Mouse (Mus musculus) heart, embryonic 13.5 days (tissue): ENCODE data around the gene Kif13a. TPM values are rescaled to one million over a fixed set of nuclear protein-coding genes. Genes with fewer than 3 reads are reported as not detected.

Source experiments
- ATAC-seq: fragments of 200-750 bp; cut with Nextera tagmentation; 2 replicates; pipeline ENCODE4 v1.8.0; 2017; ENCODE audit warnings: moderate TSS enrichment; ENCODE audit not compliant: insufficient number of reproducible peaks, low FRiP score, low TSS enrichment; ENCODE audit errors: extremely low read depth
- H3K27ac ChIP-seq: fragments of 300-500 bp; sonication (generic); replicated peaks from 2 replicates; pipeline ENCODE4 v1.5.1; 2015; ENCODE audit warnings: moderate library complexity, mild to moderate bottlenecking, inconsistent platforms
- H3K27me3 ChIP-seq: fragments of 300-500 bp; sonication (generic); replicated peaks from 2 replicates; pipeline ENCODE4 v1.6.1; 2015; ENCODE audit warnings: mild to moderate bottlenecking, inconsistent platforms
- H3K36me3 ChIP-seq: fragments of 300-500 bp; sonication (generic); 2 replicates; pipeline ENCODE4 v1.6.1; 2015; ENCODE audit warnings: mild to moderate bottlenecking, inconsistent platforms
- H3K4me1 ChIP-seq: fragments of 300-500 bp; sonication (generic); 2 replicates; pipeline ENCODE4 v1.6.1; 2015; ENCODE audit warnings: inconsistent platforms
- H3K4me2 ChIP-seq: fragments of 300-500 bp; sonication (generic); 2 replicates; pipeline ENCODE4 v1.6.1; 2015; ENCODE audit warnings: inconsistent platforms, mild to moderate bottlenecking, moderate library complexity
- H3K4me3 ChIP-seq: fragments of 300-500 bp; sonication (generic); 2 replicates; pipeline ENCODE4 v1.5.1; 2015; ENCODE audit warnings: moderate library complexity, mild to moderate bottlenecking, inconsistent platforms
- H3K9ac ChIP-seq: fragments of 300-500 bp; sonication (generic); 2 replicates; pipeline ENCODE4 v1.6.1; 2015; ENCODE audit warnings: inconsistent platforms, mild to moderate bottlenecking, moderate library complexity
- H3K9me3 ChIP-seq: fragments of 300-500 bp; sonication (generic); 2 replicates; pipeline ENCODE4 v1.6.1; 2016; ENCODE audit warnings: inconsistent platforms
- WGBS: fragments of 180-500 bp; shearing (Covaris S2); methylation state at CpG from one replicate; pipeline ENCODE4 v1.1.7; 2015; ENCODE audit warnings: mixed read lengths; 5-methylcytosine and 5-hydroxymethylcytosine counted together
- polyA plus RNA-seq: library from polyadenylated mRNA; unstranded; fragments of >200 nt; fragmentation: Nextera tagmentation; extraction: Ambion mirVana; gene quantifications from 2 replicates; pipeline ENCODE4 v1.2.1, GENCODE M21; 2015

The Kif13a gene
- polyA plus RNA-seq, 1 experiment from 2014 or later = 22.9 TPM

DNA sequence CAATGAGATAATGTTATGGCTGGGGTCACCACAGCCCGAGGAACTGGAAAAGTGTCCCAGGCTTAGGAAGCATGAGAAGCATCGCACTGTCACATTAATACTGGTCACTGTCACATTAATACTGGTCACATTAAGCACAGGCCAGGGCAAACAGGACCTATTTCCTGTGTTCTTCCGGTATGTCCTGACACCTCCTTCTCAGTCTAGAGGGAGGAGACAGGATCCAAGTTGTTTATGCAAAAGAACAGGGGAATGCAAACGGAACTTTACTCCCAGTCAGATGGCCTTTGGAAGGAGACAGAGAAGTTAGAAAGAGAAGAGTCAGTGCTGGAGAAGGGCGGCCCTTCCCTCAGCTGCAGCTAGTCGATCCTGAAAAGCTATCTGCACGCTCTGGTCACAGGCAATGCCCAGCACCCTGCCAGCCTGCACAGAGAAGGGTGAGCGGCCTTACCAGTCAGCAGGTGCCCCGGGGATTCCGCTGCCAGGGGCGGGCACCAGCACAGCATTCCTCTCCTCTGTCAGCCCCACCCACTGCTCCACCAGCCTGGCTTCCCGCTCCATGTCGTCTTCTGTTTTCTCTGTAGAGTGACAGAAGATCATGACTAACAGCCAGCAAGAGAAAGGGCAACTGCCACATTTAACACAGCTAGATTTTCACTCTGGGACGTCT, 152.9 kb downstream of the Kif13a start:
- H3K27ac ChIP-seq = no peak overlapping the region
- ATAC-seq = no peak
- H3K27me3 ChIP-seq = no peaks in the 10 kb centered on the region
- peaks cover 95% of the 10 kb centered on the region for H3K36me3 ChIP-seq
- WGBS = 68% methylated on average over 14 of the region's 14 CpGs
- H3K9me3 ChIP-seq = peaks cover 3% of the 10 kb centered on the region; the same call in 1 of the 2 replicates
- H3K4me2 ChIP-seq = no peak overlapping the region
- no peak overlapping the region for H3K9ac ChIP-seq
- H3K4me1 ChIP-seq = peaks cover 6% of the 10 kb centered on the region
- H3K4me3 ChIP-seq = no peak overlapping the region

DNA sequence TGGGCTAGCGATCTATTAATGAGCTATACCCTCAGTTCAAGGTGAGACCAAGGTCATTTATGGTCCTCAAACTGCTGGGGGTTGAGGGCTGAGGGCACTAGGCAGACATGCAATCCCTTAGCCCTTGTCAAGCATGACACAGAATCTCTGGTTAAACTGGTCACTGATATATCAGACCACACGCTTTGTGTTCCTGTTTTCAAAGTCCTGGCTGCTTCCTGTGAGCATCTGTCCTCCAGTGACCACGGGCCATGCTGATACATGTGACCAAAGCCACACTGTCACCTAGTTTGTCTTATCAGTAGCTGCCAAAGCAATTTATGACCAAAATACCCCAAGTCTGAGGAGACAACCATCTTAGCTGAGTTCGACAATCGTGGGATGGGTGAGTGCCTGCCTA, 154.7 kb downstream of the Kif13a start:
- Histone ChIP-seq H3K4me3 (no peak overlapping the region), H3K9ac (no peak overlapping the region), H3K9me3 (peaks cover 3% of the 10 kb centered on the region; the same call in 1 of the 2 replicates), H3K36me3 (peaks cover 96% of the 10 kb centered on the region), H3K4me1 (peaks cover 6% of the 10 kb centered on the region), H3K4me2 (no peak overlapping the region), H3K27ac (no peak overlapping the region), H3K27me3 (no peaks in the 10 kb centered on the region)
- 70% methylated on average over 5 of the region's 5 CpGs for WGBS
- ATAC-seq = no peak

DNA sequence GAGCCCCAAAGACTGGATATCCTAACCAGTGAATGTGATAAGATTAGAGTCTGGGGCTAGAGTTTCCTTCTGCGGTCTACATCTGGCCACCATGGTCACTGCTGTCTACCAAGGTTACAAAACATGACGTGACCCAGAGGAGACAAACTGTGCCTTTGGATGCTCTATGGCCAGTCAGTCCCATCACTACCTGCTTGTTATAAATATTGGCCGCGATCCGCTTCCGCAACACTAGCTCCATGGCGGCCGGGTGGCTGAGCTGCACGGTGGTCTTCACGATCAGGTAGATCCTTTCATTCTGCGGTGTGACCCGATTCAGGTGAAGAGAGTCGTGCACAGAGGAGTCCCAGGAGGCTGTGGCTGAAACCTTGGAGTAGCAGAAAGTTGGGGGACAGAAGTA, 157.1 kb downstream of the Kif13a start:
- Histone ChIP-seq H3K27me3 (no peaks in the 10 kb centered on the region), H3K9me3 (peaks cover 3% of the 10 kb centered on the region; the same call in 1 of the 2 replicates), H3K4me3 (no peak overlapping the region), H3K27ac (no peak overlapping the region), H3K36me3 (peaks cover 98% of the 10 kb centered on the region), H3K9ac (no peak overlapping the region), H3K4me2 (no peak overlapping the region), H3K4me1 (peaks cover 6% of the 10 kb centered on the region)
- no peak for ATAC-seq
- WGBS = 97% methylated on average over 13 of the region's 13 CpGs

DNA sequence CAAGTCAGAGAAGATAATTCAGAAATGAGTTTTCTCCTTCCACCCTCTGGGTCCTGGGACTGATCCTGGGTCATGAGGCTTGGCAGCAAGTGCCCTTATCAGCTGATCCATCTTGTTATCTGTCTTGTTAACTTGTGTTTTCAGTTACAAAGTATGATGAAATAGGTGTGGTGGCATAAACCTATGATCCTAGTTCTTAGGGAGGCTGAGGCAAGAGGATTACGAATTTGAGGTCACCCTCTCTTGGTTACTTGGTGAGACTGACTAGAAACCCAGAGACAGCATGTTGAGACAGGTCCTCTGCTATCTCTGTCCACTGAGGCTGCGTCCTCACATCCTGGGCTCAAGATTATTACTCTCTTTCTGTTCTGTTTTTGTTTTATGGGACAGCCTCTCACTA, 164.3 kb downstream of the Kif13a start:
- no peak overlapping the region for H3K4me3 ChIP-seq
- H3K4me1 ChIP-seq = no peaks in the 10 kb centered on the region
- no peak overlapping the region for H3K9ac ChIP-seq
- H3K27me3 ChIP-seq = no peaks in the 10 kb centered on the region
- H3K4me2 ChIP-seq = no peak overlapping the region
- no peaks in the 10 kb centered on the region for H3K9me3 ChIP-seq
- no peak overlapping the region for H3K27ac ChIP-seq
- 92% methylated on average over 2 of the region's 2 CpGs for WGBS
- ATAC-seq = no peak
- H3K36me3 ChIP-seq = peaks cover 94% of the 10 kb centered on the region

DNA sequence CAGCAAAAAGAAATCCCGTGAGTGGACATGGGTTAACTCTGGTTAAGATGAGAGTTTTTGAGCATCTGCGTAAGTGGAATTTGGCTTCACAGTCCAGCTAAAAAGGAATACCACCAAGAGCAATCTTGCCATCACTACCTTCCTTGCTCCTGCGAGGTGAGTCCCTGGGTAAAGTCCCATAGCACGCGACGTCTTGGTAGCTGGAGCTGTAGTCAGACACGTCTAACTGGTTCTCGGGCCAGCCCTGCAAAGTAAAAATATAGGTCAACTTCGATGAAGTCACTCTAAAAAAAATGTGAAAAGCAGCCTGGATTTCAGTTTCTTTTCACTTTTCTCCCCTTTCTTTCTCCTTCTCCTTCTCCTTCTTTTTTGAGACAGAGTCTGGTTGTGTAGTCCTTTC, 166.5 kb downstream of the Kif13a start:
- 91% methylated on average over 9 of the region's 9 CpGs for WGBS

DNA sequence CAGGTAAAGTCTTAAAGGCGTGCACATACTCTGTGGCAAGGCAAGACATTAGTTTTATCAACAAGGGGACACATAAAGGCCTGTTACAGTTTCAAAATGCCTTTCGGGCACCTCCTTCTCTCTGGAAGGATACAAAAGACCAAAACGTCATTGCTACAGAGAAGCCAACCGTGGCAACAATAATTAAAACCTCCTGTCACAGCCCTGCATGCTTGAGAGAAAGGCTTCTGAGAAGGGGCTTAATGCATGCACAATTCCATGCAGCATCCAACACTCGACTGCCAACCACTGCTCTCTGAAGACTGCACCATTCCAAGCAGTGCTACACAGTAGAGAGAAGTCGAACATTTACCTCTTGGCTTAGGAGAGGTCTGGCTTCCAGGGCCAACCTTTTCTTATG, 168.7 kb downstream of the Kif13a start:
- no peaks in the 10 kb centered on the region for H3K4me1 ChIP-seq
- 78% methylated on average over 6 of the region's 6 CpGs for WGBS
- H3K4me2 ChIP-seq = no peak overlapping the region
- H3K36me3 ChIP-seq = peaks cover 91% of the 10 kb centered on the region
- H3K27ac ChIP-seq = no peak overlapping the region
- no peaks in the 10 kb centered on the region for H3K9me3 ChIP-seq
- ATAC-seq = no peak
- H3K27me3 ChIP-seq = no peaks in the 10 kb centered on the region
- no peak overlapping the region for H3K4me3 ChIP-seq
- no peak overlapping the region for H3K9ac ChIP-seq

More for the DNA sequence above, 166.5 kb downstream of the Kif13a start:
- Histone ChIP-seq H3K9me3 (no peaks in the 10 kb centered on the region), H3K4me1 (no peaks in the 10 kb centered on the region), H3K27ac (no peak overlapping the region), H3K27me3 (no peaks in the 10 kb centered on the region), H3K4me3 (no peak overlapping the region), H3K9ac (no peak overlapping the region), H3K36me3 (peaks cover 96% of the 10 kb centered on the region), H3K4me2 (no peak overlapping the region)
- ATAC-seq = no peak

DNA sequence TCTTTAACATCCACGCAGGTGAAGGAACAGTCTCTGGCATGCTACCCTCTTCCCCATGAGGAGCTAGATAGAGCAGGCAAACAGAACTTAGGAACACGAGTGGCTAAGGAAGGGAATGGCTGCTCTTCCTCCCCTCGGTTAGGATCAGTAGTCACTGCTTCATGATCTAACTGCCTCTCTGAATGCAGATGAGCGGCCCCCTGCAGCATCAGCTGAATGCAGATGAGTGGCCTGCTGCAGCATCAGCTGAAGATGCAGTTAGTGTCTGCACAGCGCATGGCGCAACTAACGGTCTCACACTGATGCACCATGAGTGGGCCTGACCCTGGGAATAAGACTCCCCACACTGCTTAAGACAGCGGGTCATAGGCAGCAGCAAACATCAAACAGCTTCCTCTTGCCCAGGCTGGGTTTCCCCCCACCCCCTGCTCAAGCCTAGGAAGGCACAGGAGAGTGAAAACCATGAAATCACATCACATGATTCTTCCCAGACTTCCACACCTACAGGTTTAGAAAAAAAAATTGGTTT, 170.3 kb downstream of the Kif13a start:
- H3K9ac ChIP-seq = no peak overlapping the region
- WGBS = 77% methylated on average over 8 of the region's 8 CpGs
- ATAC-seq = no peak
- no peaks in the 10 kb centered on the region for H3K4me1 ChIP-seq
- H3K27ac ChIP-seq = no peak overlapping the region
- H3K27me3 ChIP-seq = no peaks in the 10 kb centered on the region
- peaks cover 84% of the 10 kb centered on the region for H3K36me3 ChIP-seq
- no peaks in the 10 kb centered on the region for H3K9me3 ChIP-seq
- H3K4me2 ChIP-seq = no peak overlapping the region
- no peak overlapping the region for H3K4me3 ChIP-seq

DNA sequence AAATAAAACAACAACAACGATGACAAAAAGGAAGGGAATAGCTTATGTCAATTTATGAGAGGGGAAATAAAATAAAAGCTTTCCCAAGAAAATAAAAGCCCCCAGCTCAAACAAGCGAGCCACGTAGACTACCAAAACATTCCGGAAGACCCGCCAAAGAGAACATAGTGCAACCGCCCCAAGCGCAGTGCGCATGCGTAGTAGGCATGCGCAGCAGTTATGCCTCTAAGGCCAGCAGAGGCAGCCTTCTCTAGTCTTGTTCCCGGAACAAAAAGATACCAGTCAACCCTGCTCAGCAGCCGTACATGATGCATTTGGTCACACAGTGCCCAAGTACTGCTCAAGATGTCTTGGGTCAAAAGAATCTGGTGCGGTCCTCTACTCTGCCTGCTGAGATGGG, 171.0 kb downstream of the Kif13a start:
- Histone ChIP-seq H3K27ac (no peak overlapping the region), H3K4me1 (no peaks in the 10 kb centered on the region), H3K9me3 (no peaks in the 10 kb centered on the region), H3K27me3 (no peaks in the 10 kb centered on the region), H3K4me2 (no peak overlapping the region), H3K4me3 (no peak overlapping the region), H3K36me3 (peaks cover 78% of the 10 kb centered on the region), H3K9ac (no peak overlapping the region)
- 88% methylated on average over 13 of the region's 13 CpGs for WGBS
- ATAC-seq = no peak

DNA sequence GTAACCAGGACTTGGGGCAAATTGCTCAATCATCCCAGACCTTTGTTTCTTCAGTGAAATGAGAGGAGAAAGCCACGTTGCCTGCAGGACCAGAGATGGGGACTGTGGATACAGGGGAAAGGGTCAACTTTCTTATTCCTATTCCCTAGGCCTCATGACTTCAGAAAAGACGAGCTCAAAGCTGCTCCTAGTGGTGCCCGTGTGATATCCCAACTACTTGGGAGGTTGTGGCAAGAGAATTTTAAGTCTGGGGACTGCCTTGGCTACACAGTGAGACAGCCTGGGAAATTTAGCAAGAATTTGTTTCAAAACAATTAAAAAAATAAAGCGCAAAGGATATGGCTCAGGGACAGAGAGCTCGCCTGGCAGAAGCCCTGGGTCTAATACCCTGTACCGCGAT, 171.7 kb downstream of the Kif13a start:
- H3K9me3 ChIP-seq = no peaks in the 10 kb centered on the region
- no peak overlapping the region for H3K9ac ChIP-seq
- H3K27me3 ChIP-seq = no peaks in the 10 kb centered on the region
- H3K27ac ChIP-seq = no peak overlapping the region
- H3K4me1 ChIP-seq = no peaks in the 10 kb centered on the region
- no peak overlapping the region for H3K4me3 ChIP-seq
- H3K36me3 ChIP-seq = peaks cover 73% of the 10 kb centered on the region
- H3K4me2 ChIP-seq = no peak overlapping the region
- WGBS = 88% methylated on average over 7 of the region's 7 CpGs
- no peak for ATAC-seq

DNA sequence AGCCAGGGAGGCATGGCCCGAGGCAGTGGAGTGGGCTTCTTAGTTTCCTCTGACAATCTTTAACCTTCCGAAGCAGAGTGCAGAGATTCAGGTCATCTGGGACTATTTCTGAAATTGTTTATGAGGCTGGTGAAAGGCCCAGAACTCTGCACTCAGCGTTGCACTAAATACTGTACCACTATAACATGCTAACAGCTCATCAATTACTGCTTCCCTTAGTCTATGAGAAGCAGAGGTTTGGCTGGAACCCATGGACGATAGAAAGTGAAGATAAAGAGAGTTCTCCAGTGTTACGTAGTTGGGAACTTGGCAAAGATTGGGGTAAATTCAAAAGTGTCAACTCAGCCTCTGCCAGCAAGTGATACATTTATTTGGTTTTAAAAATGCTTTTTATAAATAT, 176.4 kb downstream of the Kif13a start:
- Histone ChIP-seq H3K4me2 (no peak overlapping the region), H3K27me3 (no peaks in the 10 kb centered on the region), H3K9me3 (no peaks in the 10 kb centered on the region), H3K4me3 (no peak overlapping the region), H3K4me1 (0 out of 2 replicates have a peak, but pooled peaks cover 3% of the 10 kb centered on the region), H3K9ac (no peak overlapping the region), H3K36me3 (peaks cover 69% of the 10 kb centered on the region), H3K27ac (no peak overlapping the region)
- ATAC-seq = no peak
- WGBS = 69% methylated on average over 5 of the region's 5 CpGs

DNA sequence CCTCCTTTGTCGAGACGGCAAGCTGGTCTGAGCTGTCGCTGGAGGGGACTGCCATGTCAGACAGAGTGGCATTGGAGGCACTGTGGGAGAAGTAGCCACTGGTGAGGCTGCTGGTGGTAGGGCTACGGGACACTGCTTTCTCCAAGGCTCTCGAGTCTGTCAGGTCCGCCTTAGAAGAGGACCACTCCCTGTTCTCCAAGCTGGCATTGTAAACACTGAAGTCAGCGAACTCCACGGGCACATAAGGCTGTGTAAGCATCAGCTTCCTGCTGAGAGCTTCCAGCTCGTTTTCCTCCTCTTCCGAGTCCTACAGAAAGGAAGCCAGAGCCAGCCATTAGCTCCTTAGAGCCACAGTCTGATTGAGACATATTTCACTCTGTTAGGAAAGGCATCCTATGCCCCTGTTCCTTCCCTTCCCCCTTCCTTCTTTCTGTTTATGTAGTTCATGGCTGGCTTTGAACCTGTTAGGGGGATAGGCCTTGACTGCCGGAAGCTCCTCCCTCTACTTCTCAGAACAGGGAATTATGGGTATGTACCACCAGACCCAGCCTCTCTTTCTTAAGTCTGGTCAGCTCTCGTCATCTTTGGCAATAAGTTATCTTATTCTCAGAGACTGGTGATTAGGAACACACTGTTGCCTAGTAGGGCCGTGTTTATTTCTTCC, 177.0 kb downstream of the Kif13a start:
- H3K36me3 ChIP-seq = peaks cover 65% of the 10 kb centered on the region

More for the DNA sequence above, 177.0 kb downstream of the Kif13a start:
- no peak overlapping the region for H3K4me2 ChIP-seq
- no peak for ATAC-seq
- no peak overlapping the region for H3K9ac ChIP-seq
- no peaks in the 10 kb centered on the region for H3K9me3 ChIP-seq
- H3K4me3 ChIP-seq = no peak overlapping the region
- H3K4me1 ChIP-seq = 0 out of 2 replicates have a peak, but pooled peaks cover 4% of the 10 kb centered on the region
- H3K27me3 ChIP-seq = no peaks in the 10 kb centered on the region
- no peak overlapping the region for H3K27ac ChIP-seq
- WGBS = 76% methylated on average over 13 of the region's 13 CpGs
